Mouse (Mus musculus) olfactory bulb, adult 2 months (tissue): Measurements from ENCODE around the gene Tmem246.

Experiments used
- CTCF ChIP-seq: fragments of 200-500 bp; IDR thresholded peaks from 2 replicates; pipeline ENCODE4 v1.5.1; 2012; ENCODE audit warnings: low read depth, mild to moderate bottlenecking, low read length, moderate library complexity; ENCODE audit not compliant: insufficient read depth
- POLR2A ChIP-seq: fragments of 200-500 bp; IDR thresholded peaks from 2 replicates; pipeline ENCODE4 v1.6.1; 2012; ENCODE audit warnings: mild to moderate bottlenecking, low read depth, low read length, moderate library complexity; ENCODE audit not compliant: insufficient read depth

GRCm38 (mm10) chr4:49622272-49622671, 24.6 kb upstream of the Tmem246 start:
- no peak for TF ChIP-seq POLR2A
- no peak for TF ChIP-seq CTCF
